Mouse (Mus musculus): ENCODE measurements around the gene Tmem37.

The Tmem37 gene

DNA sequence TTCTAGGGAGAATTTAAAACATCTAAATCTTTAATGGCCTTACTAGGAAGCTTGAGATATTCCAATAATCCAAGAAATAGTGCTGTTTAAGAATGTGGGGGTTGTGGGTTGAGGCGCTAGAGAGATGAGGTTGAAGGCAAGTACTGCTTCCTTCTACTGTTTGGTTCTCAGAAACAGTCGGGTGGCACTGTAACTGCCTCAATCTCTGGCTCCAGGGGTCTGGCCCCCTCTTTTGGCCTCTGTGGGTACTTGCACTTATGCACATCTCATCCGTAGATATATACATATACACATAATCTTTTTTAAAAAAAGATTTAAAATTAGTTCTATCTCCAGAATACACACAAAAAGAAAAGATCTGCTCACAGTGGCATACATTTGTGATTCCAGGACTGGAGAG is 55.0 kb downstream of the Tmem37 start:
- DNase-seq (ENCODE audit: low spot score in 2 of 2): no peak
